Mouse (Mus musculus) cerebellum, adult 2 months (tissue): ENCODE measurements around the gene Dock4. TPM values are rescaled to one million over a fixed set of nuclear protein-coding genes. Genes with fewer than 3 reads are reported as not detected.

Experiments used
- DNase-seq, 2 experiments: peaks; one replicate each; pipeline ENCODE4 v3.0.0; 2021
- H3K27ac ChIP-seq: fragments of 200-500 bp; 2 replicates; pipeline ENCODE4 v1.5.1; 2012; ENCODE audit warnings: low read length, control low read depth, inconsistent platforms; ENCODE audit not compliant: insufficient read depth
- H3K27me3 ChIP-seq: fragments of 200-500 bp; 2 replicates; pipeline ENCODE4 v1.6.1; 2012; ENCODE audit warnings: inconsistent platforms, mild to moderate bottlenecking, low read length, moderate library complexity; ENCODE audit not compliant: control insufficient read depth, insufficient read depth
- H3K4me1 ChIP-seq: fragments of 200-500 bp; 2 replicates; pipeline ENCODE4 v1.6.1; 2011; ENCODE audit warnings: low read length; ENCODE audit not compliant: control insufficient read depth, insufficient read depth
- H3K4me3 ChIP-seq: fragments of 200-500 bp; replicated peaks from 2 replicates; pipeline ENCODE3; 2011; ENCODE audit warnings: mild to moderate bottlenecking, low read depth, low read length, control low read depth; ENCODE audit not compliant: insufficient read depth
- CTCF ChIP-seq: fragments of 200-500 bp; IDR thresholded peaks from 2 replicates; pipeline ENCODE4 v1.5.1; 2011; ENCODE audit warnings: low read depth, mild to moderate bottlenecking, control low read depth, low read length, moderate library complexity, borderline replicate concordance; ENCODE audit not compliant: insufficient read depth
- POLR2A ChIP-seq: fragments of 200-500 bp; IDR thresholded peaks from 2 replicates; pipeline ENCODE4 v1.6.1; 2011; ENCODE audit warnings: low read length, control low read depth, borderline replicate concordance; ENCODE audit not compliant: insufficient read depth
- WGBS: fragments of 180-500 bp; shearing (Covaris S2); methylation state at CpG from one replicate; pipeline ENCODE4 v1.1.7; 2018; 5-methylcytosine and 5-hydroxymethylcytosine counted together
- polyA plus RNA-seq: library from polyadenylated mRNA; depleted of rRNA; stranded (reverse); fragments of >200 nt; gene quantifications from 2 replicates; pipeline ENCODE4 v1.2.3, GENCODE M21; 2012; rRNA removed

The Dock4 gene
- polyA plus RNA-seq, 1 experiment = 35.6 TPM

GRCm38 (mm10) chr12:40889534-40889933 is 443.8 kb downstream of the Dock4 start:
- Histone ChIP-seq H3K27me3 (no peaks in the 10 kb centered on the region), H3K4me3 (no peak overlapping the region), H3K4me1 (no peaks in the 10 kb centered on the region), H3K27ac (no peak overlapping the region)
- no peak for TF ChIP-seq CTCF
- TF ChIP-seq POLR2A = no peak
- WGBS = 89% methylated on average over 3 of the region's 3 CpGs
- no peak for DNase-seq

GRCm38 (mm10) chr12:40891168-40891567 is 445.4 kb downstream of the Dock4 start:
- TF ChIP-seq POLR2A (no peak), CTCF (no peak)
- Histone ChIP-seq H3K27ac (no peak overlapping the region), H3K4me1 (no peaks in the 10 kb centered on the region), H3K4me3 (no peak overlapping the region), H3K27me3 (no peaks in the 10 kb centered on the region)
- no peak for DNase-seq

- H3K27me3 ChIP-seq = no peaks in the 10 kb centered on the region
- WGBS = 52% methylated on average over 5 of the region's 7 CpGs
These were observed 448.0 kb downstream of the Dock4 start for GRCm38 (mm10) chr12:40893741-40894140.

GRCm38 (mm10) chr12:40894695-40895094 is 448.9 kb downstream of the Dock4 start:
- TF ChIP-seq POLR2A (no peak), CTCF (no peak)
- WGBS = 84% methylated on average over 5 of the region's 5 CpGs
- Histone ChIP-seq H3K27me3 (no peaks in the 10 kb centered on the region), H3K4me1 (no peaks in the 10 kb centered on the region), H3K4me3 (no peak overlapping the region), H3K27ac (no peak overlapping the region)
- no peak for DNase-seq

More at GRCm38 (mm10) chr12:40893741-40894140, 448.0 kb downstream of the Dock4 start:
- TF ChIP-seq POLR2A = no peak
- no peak for TF ChIP-seq CTCF
- no peaks in the 10 kb centered on the region for H3K4me1 ChIP-seq
- no peak for DNase-seq
- no peak overlapping the region for H3K4me3 ChIP-seq
- H3K27ac ChIP-seq = no peak overlapping the region

Other genes with a start within 250 kb of the Dock4 start
- gene Lsmem1, start 246.5 kb upstream of the Dock4 start, polyA plus RNA-seq = 2.0 and 2.4 TPM in 2 replicates
- gene Ifrd1, start 197.4 kb upstream of the Dock4 start, polyA plus RNA-seq = 52.4 and 59.0 TPM in 2 replicates
- 14.3 and 15.8 TPM in 2 replicates for gene Zfp277, start 50 bp upstream of the Dock4 start, polyA plus RNA-seq